Comparison of ENCODE assay signal across 8 mouse cellular contexts in the genomic region with DNA sequence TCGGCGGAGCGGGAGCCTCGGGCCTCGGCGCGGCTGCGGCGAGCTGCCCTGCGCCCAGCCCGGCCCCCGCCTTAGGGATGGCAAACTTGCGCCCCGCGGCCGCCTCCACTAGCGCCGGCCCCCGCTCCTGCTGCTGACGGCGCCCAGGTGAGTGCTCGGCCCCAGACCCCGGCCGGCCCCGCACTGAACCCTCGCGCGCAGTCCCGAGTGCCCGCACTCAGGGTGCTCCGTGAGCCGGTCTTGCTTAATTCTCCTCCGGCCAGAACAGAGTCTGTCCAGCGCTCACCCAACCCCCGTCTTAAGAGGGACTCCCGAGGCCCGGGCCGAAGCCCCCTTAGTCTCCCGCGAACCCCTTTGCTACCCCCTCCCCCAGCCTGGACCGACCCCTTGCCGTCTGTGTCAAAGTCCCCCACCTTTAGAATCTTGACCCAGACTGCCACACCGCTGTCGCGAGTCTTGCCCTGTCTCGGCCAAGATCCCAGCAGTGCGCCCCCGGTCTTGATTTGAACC. TPM values are rescaled to one million over a fixed set of nuclear protein-coding genes. Genes with fewer than 3 reads are reported as not detected.
A peak's percentile ranks its signal among the peaks of the same experiment; 100 is the strongest.
DNase-seq lines count a peak whose midpoint lies in the region; ATAC-seq and TF ChIP-seq lines count a peak whose summit lies in the region.

No protein-coding gene starts in this region.

- 0 out of 2 replicates have a peak, but pooled peaks have one; percentile 9 for ATAC-seq in limb, embryonic 14.5 days (ENCODE audit: low FRiP score, low read depth)
- ATAC-seq in stomach, embryonic 14.5 days (ENCODE audit: insufficient number of reproducible peaks, insufficient read depth, low FRiP score, low read depth) = no peak

- H3K27ac ChIP-seq in heart, embryonic 10.5 days = peak overlapping the region; percentile 73
- no peak overlapping the region for H3K27ac ChIP-seq in CH12.LX (ENCODE audit: insufficient read depth, low read depth)
- H3K27ac ChIP-seq in forebrain, embryonic 10.5 days = peak overlapping the region; percentile 79
- H3K27ac ChIP-seq in limb, embryonic 14.5 days (replicated peaks; ENCODE audit: low read depth, low read length) = no peak overlapping the region
- H3K27ac ChIP-seq in stomach, embryonic 14.5 days (ENCODE audit: low read length) = no peak overlapping the region

- WGBS in heart, embryonic 10.5 days = 2% methylated on average over 48 of the region's 48 CpGs
- WGBS in forebrain, embryonic 10.5 days = 1% methylated on average over 32 of the region's 48 CpGs
- under 1% methylated on average over 25 of the region's 48 CpGs for WGBS in limb, embryonic 14.5 days
- whole genome bisulfite sequencing in stomach, embryonic 14.5 days = under 1% methylated on average over 36 of the region's 48 CpGs

- no peaks in the 10 kb centered on the region for H3K79me2 ChIP-seq in CH12.LX (replicated peaks; ENCODE audit: control insufficient read depth, extremely low read depth, insufficient read depth, poor library complexity, severe bottlenecking)

- in situ Hi-C loops in CH12.LX (cut with MboI; ENCODE audit: low pct_ligation_motif_present, low pct_unique_long_range_greater_than_20kb, low sequenced_read_pairs) = no loop called here

- TF ChIP-seq RAD21 in CH12.LX (IDR thresholded peaks at IDR 0.05; ENCODE audit: low read depth, low read length) = no peak

- no peak overlapping the region; the same call in 1 of the 2 replicates for H3K9ac ChIP-seq in CH12.LX (ENCODE audit: insufficient read depth, low read depth)
- H3K9ac ChIP-seq in limb, embryonic 14.5 days (ENCODE audit: low read depth, low read length, severe bottlenecking) = peak overlapping the region; percentile 78
- peak overlapping the region; percentile 45 for H3K9ac ChIP-seq in stomach, embryonic 14.5 days (replicated peaks; ENCODE audit: low read depth, low read length)

- dilution Hi-C loops in CH12.LX (cut with MboI; ENCODE audit: extremely low pct_ligation_motif_present, extremely low pct_unique_long_range_greater_than_20kb, low sequenced_read_pairs) = no loop called here

- H3K27me3 ChIP-seq in heart, embryonic 10.5 days (ENCODE audit: insufficient read depth, poor library complexity, severe bottlenecking) = peaks cover 96% of the 10 kb centered on the region
- peaks cover 93% of the 10 kb centered on the region for H3K27me3 ChIP-seq in CH12.LX (replicated peaks)
- peaks cover 97% of the 10 kb centered on the region for H3K27me3 ChIP-seq in forebrain, embryonic 10.5 days (ENCODE audit: poor library complexity, severe bottlenecking)
- peaks cover 34% of the 10 kb centered on the region for H3K27me3 ChIP-seq in limb, embryonic 14.5 days (ENCODE audit: control insufficient read depth, insufficient read depth, low read length)
- H3K27me3 ChIP-seq in stomach, embryonic 14.5 days (ENCODE audit: control insufficient read depth, insufficient read depth, low read length) = peaks cover 10% of the 10 kb centered on the region; the same call in 1 of the 2 replicates

- no peak for TF ChIP-seq CTCF in CH12.LX (conservative IDR thresholded peaks at IDR 0.05 in 1 of 2, IDR thresholded peaks at IDR 0.05 in 1 of 2; ENCODE audit: low read depth in 2 of 2, low read length in 2 of 2)

- TF ChIP-seq POLR2A in CH12.LX (IDR thresholded peaks at IDR 0.05; ENCODE audit: low read depth, low read length) = no peak
- TF ChIP-seq POLR2A in limb, embryonic 14.5 days (IDR thresholded peaks at IDR 0.05; ENCODE audit: borderline replicate concordance, extremely low read depth, insufficient read depth, insufficient read length) = no peak

- no peak for DNase-seq in heart, embryonic 10.5 days (ENCODE audit: low spot score)
- DNase-seq in heart, adult 9 months (ENCODE audit: low spot score in 2 of 2) = no peak
- DNase-seq in CH12.LX (ENCODE audit: extremely low read depth) = no peak
- peak; percentile 58 for DNase-seq in forebrain, embryonic 10.5 days (ENCODE audit: extremely low spot score, low spot score)
- no peak for DNase-seq in limb, embryonic 14.5 days (ENCODE audit: low spot score)
- no peak for DNase-seq in natural killer cell, adult 2 months (ENCODE audit: low spot score in 2 of 2)
- no peak for DNase-seq in left cerebral cortex, adult 11 months (ENCODE audit: low spot score)

- no peaks in the 10 kb centered on the region for H3K36me3 ChIP-seq in heart, embryonic 10.5 days
- no peaks in the 10 kb centered on the region for H3K36me3 ChIP-seq in CH12.LX (replicated peaks in 1 of 2; ENCODE audit: control insufficient read depth in 1 of 2, insufficient read depth in 1 of 2, low read length in 1 of 2)
- no peaks in the 10 kb centered on the region for H3K36me3 ChIP-seq in forebrain, embryonic 10.5 days (replicated peaks)
- H3K36me3 ChIP-seq in limb, embryonic 14.5 days (ENCODE audit: control insufficient read depth, insufficient read depth, low read length) = no peaks in the 10 kb centered on the region
- no peaks in the 10 kb centered on the region for H3K36me3 ChIP-seq in stomach, embryonic 14.5 days (ENCODE audit: control insufficient read depth, insufficient read depth, low read length)

- peak overlapping the region; percentile 86 for H3K4me2 ChIP-seq in CH12.LX (ENCODE audit: insufficient read depth, low read depth, poor library complexity, severe bottlenecking)
- H3K4me2 ChIP-seq in limb, embryonic 14.5 days (replicated peaks; ENCODE audit: low read depth, low read length, severe bottlenecking) = peak overlapping the region; percentile 95
- H3K4me2 ChIP-seq in stomach, embryonic 14.5 days (replicated peaks; ENCODE audit: low read depth, low read length) = peak overlapping the region; percentile 97

- H3K4me3 ChIP-seq in heart, embryonic 10.5 days = peak overlapping the region; percentile 72
- H3K4me3 ChIP-seq in CH12.LX (replicated peaks in 1 of 3; ENCODE audit: low read depth in 2 of 3, low read length in 2 of 3, poor library complexity in 1 of 3) = peak overlapping the region in 1 of 3 experiments; percentile 38
- peak overlapping the region; percentile 72 for H3K4me3 ChIP-seq in forebrain, embryonic 10.5 days
- peak overlapping the region; percentile 73 for H3K4me3 ChIP-seq in limb, embryonic 14.5 days (replicated peaks; ENCODE audit: low read length)
- H3K4me3 ChIP-seq in stomach, embryonic 14.5 days (ENCODE audit: low read depth, low read length) = peak overlapping the region; percentile 63

- TF ChIP-seq EP300 in CH12.LX (IDR thresholded peaks at IDR 0.05; ENCODE audit: low read length) = no peak

- no peaks in the 10 kb centered on the region for H3K9me3 ChIP-seq in heart, embryonic 10.5 days
- H3K9me3 ChIP-seq in CH12.LX (replicated peaks; ENCODE audit: low read length) = peaks cover 3% of the 10 kb centered on the region
- H3K9me3 ChIP-seq in forebrain, embryonic 10.5 days = no peaks in the 10 kb centered on the region
- H3K9me3 ChIP-seq in limb, embryonic 14.5 days (ENCODE audit: control insufficient read depth, low read length) = no peaks in the 10 kb centered on the region
- H3K9me3 ChIP-seq in stomach, embryonic 14.5 days (ENCODE audit: control insufficient read depth, low read depth, low read length) = no peaks in the 10 kb centered on the region

- peaks cover 68% of the 10 kb centered on the region for H3K4me1 ChIP-seq in heart, embryonic 10.5 days
- H3K4me1 ChIP-seq in CH12.LX (ENCODE audit: control insufficient read depth in 1 of 2, insufficient read depth in 2 of 2) = peaks cover 24 to 59% of the 10 kb centered on the region in 2 experiments
- H3K4me1 ChIP-seq in forebrain, embryonic 10.5 days = peaks cover 86% of the 10 kb centered on the region
- peaks cover 33% of the 10 kb centered on the region for H3K4me1 ChIP-seq in limb, embryonic 14.5 days (ENCODE audit: control insufficient read depth, insufficient read depth, low read length)
- peaks cover 25% of the 10 kb centered on the region for H3K4me1 ChIP-seq in stomach, embryonic 14.5 days (ENCODE audit: control insufficient read depth, insufficient read depth, low read length)

TF ChIP-seq in CH12.LX, 34 proteins besides CTCF, POLR2A, EP300 and RAD21:
- TF ChIP-seq JUN (IDR thresholded peaks at IDR 0.05; ENCODE audit: insufficient read depth, low read depth, low read length) = no peak
- TF ChIP-seq GABPA (IDR thresholded peaks at IDR 0.05; ENCODE audit: insufficient replicate concordance, low read depth, low read length) = no peak
- no peak for TF ChIP-seq HCFC1 (IDR thresholded peaks at IDR 0.05; ENCODE audit: low read depth, low read length)
- no peak for TF ChIP-seq ZKSCAN1 (IDR thresholded peaks at IDR 0.05; ENCODE audit: borderline replicate concordance, low read depth, low read length)
- no peak for TF ChIP-seq CHD2 (IDR thresholded peaks at IDR 0.05; ENCODE audit: low read length)
- no peak for TF ChIP-seq USF2 (conservative IDR thresholded peaks at IDR 0.05; ENCODE audit: low read depth, low read length)
- TF ChIP-seq MAZ (IDR thresholded peaks at IDR 0.05; ENCODE audit: low read depth, low read length) = no peak
- TF ChIP-seq MAX (IDR thresholded peaks at IDR 0.05; ENCODE audit: low read length) = no peak

RNA-seq across cellular contexts. Expression of gene Adgrb2, which starts 0.5 kb away (rescaled TPM):
- polyA plus RNA-seq in heart, embryonic 10.5 days (2016; fragmentation: Nextera tagmentation; extraction: Ambion mirVana) = 1.2 and 3.1 TPM in 2 replicates
- total RNA-seq in CH12.LX (2012; rRNA removed) (0.04 and 0.08 TPM in 2 replicates), CH12.LX (2014; rRNA removed) (not detected in 2 replicates)
- not detected in 2 replicates for polyA plus RNA-seq in CH12.LX (2012; ENCODE audit: insufficient read length, low read depth)
- polyA plus RNA-seq in forebrain, embryonic 10.5 days (2016; fragmentation: Nextera tagmentation; extraction: Ambion mirVana) = 0.84 and 1.4 TPM in 2 replicates
- polyA plus RNA-seq in limb, embryonic 14.5 days (2012; rRNA removed) = 52.3 and 73.4 TPM in 2 replicates
- polyA plus RNA-seq in limb, embryonic 14.5 days (2014; fragmentation: Nextera tagmentation; extraction: Ambion mirVana) = 7.2 and 9.2 TPM in 2 replicates
- polyA plus RNA-seq in stomach, embryonic 14.5 days (2014; fragmentation: Nextera tagmentation; extraction: Ambion mirVana) = 2.6 and 4.0 TPM in 2 replicates

RNA-seq across cellular contexts. Expression of gene Spocd1, which starts 56.2 kb away (rescaled TPM):
- 0.46 and 0.59 TPM in 2 replicates for polyA plus RNA-seq in heart, embryonic 10.5 days (2016; fragmentation: Nextera tagmentation; extraction: Ambion mirVana)
- total RNA-seq in CH12.LX (2012; rRNA removed) = 0.04 TPM in 2 replicates
- 0.07 TPM in 1 of 2 replicates, not detected in the other for total RNA-seq in CH12.LX (2014; rRNA removed)
- polyA plus RNA-seq in CH12.LX (2012; ENCODE audit: insufficient read length, low read depth) = 0.08 TPM in 1 of 2 replicates, not detected in the other
- not detected in 2 replicates for polyA plus RNA-seq in forebrain, embryonic 10.5 days (2016; fragmentation: Nextera tagmentation; extraction: Ambion mirVana)
- 0.15 and 0.20 TPM in 2 replicates for polyA plus RNA-seq in limb, embryonic 14.5 days (2012; rRNA removed)
- polyA plus RNA-seq in limb, embryonic 14.5 days (2014; fragmentation: Nextera tagmentation; extraction: Ambion mirVana) = not detected in 2 replicates
- not detected in 2 replicates for polyA plus RNA-seq in stomach, embryonic 14.5 days (2014; fragmentation: Nextera tagmentation; extraction: Ambion mirVana)

Comparison
In these comparisons a context has a peak if more than half of its experiments do, and no peak if none do; other contexts are left out.
1. H3K27ac ChIP-seq: peak in heart, embryonic 10.5 days (single experiment) and forebrain, embryonic 10.5 days (single experiment); none in CH12.LX (single experiment), limb, embryonic 14.5 days (single experiment) and stomach, embryonic 14.5 days (single experiment).
2. Peak in every context shown above with its lines, with median percentiles within 50 percentile points of each other: H3K4me2 ChIP-seq.